Mouse (Mus musculus) layer of hippocampus, postnatal 25 days (tissue): Measurements from ENCODE around the gene Tfap4. TPM values are rescaled to one million over a fixed set of nuclear protein-coding genes. Genes with fewer than 3 reads are reported as not detected.

ENCODE experiments used
- DNase-seq, 2 experiments: peaks; one replicate each; pipeline ENCODE4 v3.0.0; 2022; ENCODE audit warnings: mixed read lengths in 2 of 2, low spot score in 1 of 2; ENCODE audit errors: extremely low spot score in 1 of 2
- total RNA-seq, 2 experiments: library from RNA; stranded (reverse); gene quantifications; 2 replicates each; pipeline ENCODE4 v1.2.3; 2021

Tfap4 gene
- 1 to 10 TPM; 4.4 to 5.0 TPM for total RNA-seq

GRCm38 (mm10) chr16:4559715-4560144 is at the start of gene Tfap4:
Gene Tfap4 (minus strand): TSS chr16:4559854.
- peak; percentile 68 to 83 for DNase-seq

GRCm38 (mm10) chr16:4608532-4609059 is 48.9 kb upstream of the Tfap4 start:
- no peak for DNase-seq

- DNase-seq: peak; percentile 65 to 71
Measured at GRCm38 (mm10) chr16:4607818-4608531, 48.3 kb upstream of the Tfap4 start.

- peak in 1 of 2 experiments; percentile 38 for DNase-seq
Measured at GRCm38 (mm10) chr16:4606431-4607084, 46.9 kb upstream of the Tfap4 start.

GRCm38 (mm10) chr16:4605514-4606131 is 46.0 kb upstream of the Tfap4 start:
- DNase-seq: no peak

- no peak for DNase-seq
Measured at GRCm38 (mm10) chr16:4604293-4604837, 44.7 kb upstream of the Tfap4 start.

GRCm38 (mm10) chr16:4603453-4603837 is 43.8 kb upstream of the Tfap4 start:
- DNase-seq: no peak

GRCm38 (mm10) chr16:4602766-4603452 is 43.3 kb upstream of the Tfap4 start:
- no peak for DNase-seq

GRCm38 (mm10) chr16:4602189-4602588 is 42.5 kb upstream of the Tfap4 start:
- DNase-seq: no peak

- no peak for DNase-seq
Measured at GRCm38 (mm10) chr16:4600701-4601310, 41.2 kb upstream of the Tfap4 start.

- DNase-seq: no peak
Measured at GRCm38 (mm10) chr16:4599616-4600015, 40.0 kb upstream of the Tfap4 start.

GRCm38 (mm10) chr16:4598891-4599543 is 39.4 kb upstream of the Tfap4 start:
- DNase-seq: no peak

- no peak for DNase-seq
Measured at GRCm38 (mm10) chr16:4598041-4598440, 38.4 kb upstream of the Tfap4 start.

GRCm38 (mm10) chr16:4597296-4597695 is 37.6 kb upstream of the Tfap4 start:
- no peak for DNase-seq

- no peak for DNase-seq
Measured at GRCm38 (mm10) chr16:4596836-4597235, 37.2 kb upstream of the Tfap4 start.

GRCm38 (mm10) chr16:4596141-4596728 is 36.6 kb upstream of the Tfap4 start:
- no peak for DNase-seq

GRCm38 (mm10) chr16:4595527-4595963 is 35.9 kb upstream of the Tfap4 start:
- no peak for DNase-seq

- no peak for DNase-seq
Measured at GRCm38 (mm10) chr16:4594814-4595526, 35.3 kb upstream of the Tfap4 start.
